Mouse (Mus musculus) olfactory bulb, adult 2 months (tissue): ENCODE measurements at regions not wholly inside any gene's neighbourhood (a gene's known extent, or its start where the extent isn't known, plus 50 kb on each side); places are given as distances from the start of the nearest gene placed in this dataset.

Source experiments
- CTCF ChIP-seq: fragments of 200-500 bp; IDR thresholded peaks from 2 replicates; pipeline ENCODE4 v1.5.1; 2012; ENCODE audit warnings: low read depth, mild to moderate bottlenecking, low read length, moderate library complexity; ENCODE audit not compliant: insufficient read depth
- POLR2A ChIP-seq: fragments of 200-500 bp; IDR thresholded peaks from 2 replicates; pipeline ENCODE4 v1.6.1; 2012; ENCODE audit warnings: mild to moderate bottlenecking, low read depth, low read length, moderate library complexity; ENCODE audit not compliant: insufficient read depth

DNA sequence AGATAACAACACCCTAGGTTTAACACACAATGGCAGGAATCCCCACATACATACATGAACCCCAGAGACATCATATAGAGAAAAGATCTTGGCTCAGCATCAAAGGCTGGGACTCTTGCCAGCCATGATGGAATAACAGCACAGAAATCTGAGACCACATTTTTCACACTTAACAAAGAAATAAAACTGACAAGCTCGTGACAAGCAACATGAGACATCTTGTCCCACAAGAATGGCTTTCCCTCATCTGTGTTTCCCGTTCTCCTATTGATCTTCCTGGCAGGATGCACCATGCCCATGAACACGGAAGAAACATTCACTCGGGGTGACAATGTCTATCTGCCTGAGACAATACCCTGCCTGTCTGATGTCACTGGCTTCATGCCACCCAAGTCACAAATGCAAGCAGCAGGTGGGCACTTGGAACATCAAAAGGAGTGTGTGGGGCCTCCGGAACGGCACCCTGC, 235.0 kb upstream of the Pabpc6 start:
- TF ChIP-seq CTCF (no peak), POLR2A (no peak)
